In genomic region chr4:108327730-108328484, GRCm38 (mm10) we compare ENCODE assay signal across 7 mouse cellular contexts. TPM values are rescaled to one million over a fixed set of nuclear protein-coding genes. Genes with fewer than 3 reads are reported as not detected.
A peak's percentile ranks its signal among the peaks of the same experiment; 100 is the strongest.
DNase-seq lines count a peak whose midpoint lies in the region; ATAC-seq lines count a peak whose summit lies in the region.

TSS of gene Coa7 (plus strand) at chr4:108328140.

- peak within 1 kb of the TSS; percentile 58 for H3K4me3 ChIP-seq in intestine, embryonic 15.5 days (replicated peaks)
- H3K4me3 ChIP-seq in midbrain, embryonic 10.5 days = peak within 1 kb of the TSS; percentile 81

- DNase-seq in adrenal gland, adult 18-20 months (ENCODE audit: low spot score in 2 of 2) = peak; percentile 97
- peak; percentile 98 for DNase-seq in embryo, embryonic 11 days
- peak; percentile 94 for DNase-seq in gastrocnemius, postnatal 25 days
- peak; percentile 95 to 98 for DNase-seq in left cerebral cortex, postnatal 25 days (ENCODE audit: low spot score in 2 of 2)
- DNase-seq in midbrain, embryonic 10.5 days (ENCODE audit: low spot score) = peak; percentile 99
- DNase-seq in right cerebral cortex, postnatal 4 days = peak; percentile 97

- H3K9me3 ChIP-seq in intestine, embryonic 15.5 days = no peaks in the 10 kb centered on the region
- H3K9me3 ChIP-seq in midbrain, embryonic 10.5 days (replicated peaks) = no peaks in the 10 kb centered on the region

- peak within 1 kb of the TSS; percentile 58 for H3K9ac ChIP-seq in intestine, embryonic 15.5 days

- H3K4me2 ChIP-seq in intestine, embryonic 15.5 days (replicated peaks) = peak within 1 kb of the TSS; percentile 65

- peak; percentile 96 for ATAC-seq in intestine, embryonic 15.5 days

- no peaks in the 10 kb centered on the region for H3K27me3 ChIP-seq in intestine, embryonic 15.5 days (replicated peaks)
- no peaks in the 10 kb centered on the region for H3K27me3 ChIP-seq in midbrain, embryonic 10.5 days (ENCODE audit: low read depth, poor library complexity, severe bottlenecking)

- 0 out of 2 replicates have a peak, but pooled peaks cover 5% of the 10 kb centered on the region for H3K4me1 ChIP-seq in intestine, embryonic 15.5 days (replicated peaks)
- peaks cover 14% of the 10 kb centered on the region for H3K4me1 ChIP-seq in midbrain, embryonic 10.5 days

- peak within 1 kb of the TSS; percentile 85 for H3K27ac ChIP-seq in intestine, embryonic 15.5 days
- H3K27ac ChIP-seq in midbrain, embryonic 10.5 days (replicated peaks) = peak within 1 kb of the TSS; percentile 93

- H3K36me3 ChIP-seq in intestine, embryonic 15.5 days = no peaks in the 10 kb centered on the region
- peaks cover 31% of the 10 kb centered on the region for H3K36me3 ChIP-seq in midbrain, embryonic 10.5 days

- intact Hi-C loops in left cerebral cortex, postnatal 25 days (cut with DNase I) = loop anchor here (5.0 kb wide), 3 partner anchors 76 to 436 kb away; no protein-coding TSS in a partner anchor

- under 1% methylated on average over 45 of the region's 45 CpGs for WGBS in intestine, embryonic 15.5 days
- 1% methylated on average over 45 of the region's 45 CpGs for WGBS in midbrain, embryonic 10.5 days

RNA-seq across cellular contexts. Expression of gene Coa7, which starts in this region (rescaled TPM):
- total RNA-seq in adrenal gland, adult 18-20 months (2021) = 10 to 100 TPM; 40.6 to 42.5 TPM
- total RNA-seq in gastrocnemius, postnatal 25 days (2021) = 10 to 100 TPM; 33.6 to 35.4 TPM
- 65.2 and 65.3 TPM in 2 replicates for polyA plus RNA-seq in intestine, embryonic 15.5 days (2015; fragmentation: Nextera tagmentation; extraction: Ambion mirVana)
- 10 to 100 TPM; 26.5 to 29.6 TPM for total RNA-seq in left cerebral cortex, postnatal 25 days (2021)
- polyA plus RNA-seq in midbrain, embryonic 10.5 days (2016; fragmentation: Nextera tagmentation; extraction: Ambion mirVana) = 66.1 and 76.5 TPM in 2 replicates

Comparison
In these comparisons a context has a peak if more than half of its experiments do, and no peak if none do; other contexts are left out.
1. Peak in every context shown above with its lines: DNase-seq, ATAC-seq, H3K4me3 ChIP-seq and H3K27ac ChIP-seq.